Mouse (Mus musculus) lung, adult 2 months (tissue): ENCODE results near the gene Iqschfp. TPM values are rescaled to one million over a fixed set of nuclear protein-coding genes. Genes with fewer than 3 reads are reported as not detected.

ENCODE experiments used
- DNase-seq: peaks from one replicate; pipeline ENCODE4 v3.0.0; 2022
- H3K4me1 ChIP-seq: fragments of 200-500 bp; 2 replicates; pipeline ENCODE4 v1.6.1; 2011; ENCODE audit warnings: low read length; ENCODE audit not compliant: control insufficient read depth, insufficient read depth
- H3K4me3 ChIP-seq: fragments of 200-500 bp; replicated peaks from 2 replicates; pipeline ENCODE3; 2011; ENCODE audit warnings: low read depth, mild to moderate bottlenecking, control low read depth, low read length; ENCODE audit errors: extremely low read depth
- CTCF ChIP-seq: fragments of 200-500 bp; IDR thresholded peaks from 2 replicates; pipeline ENCODE4 v1.5.1; 2011; ENCODE audit warnings: mild to moderate bottlenecking, low read length, control low read depth; ENCODE audit not compliant: insufficient read depth
- POLR2A ChIP-seq: fragments of 200-500 bp; IDR thresholded peaks from 2 replicates; pipeline ENCODE4 v1.6.1; 2011; ENCODE audit warnings: low read depth, mild to moderate bottlenecking, control low read depth, low read length, borderline replicate concordance; ENCODE audit errors: extremely low read depth
- WGBS: fragments of 180-500 bp; shearing (Covaris S2); methylation state at CpG from one replicate; pipeline ENCODE4 v1.1.7; 2018; 5-methylcytosine and 5-hydroxymethylcytosine counted together
- polyA plus RNA-seq: library from polyadenylated mRNA; depleted of rRNA; stranded (reverse); fragments of >200 nt; gene quantifications from 2 replicates; pipeline ENCODE4 v1.2.3, GENCODE M21; 2012

Iqschfp gene
- polyA plus RNA-seq, 1 experiment = not detected

- DNase-seq = no peak
- Histone ChIP-seq H3K4me3 (no peak overlapping the region), H3K4me1 (peaks cover 5% of the 10 kb centered on the region; the same call in 1 of the 2 replicates)
- 62% methylated on average over 5 of the region's 5 CpGs for WGBS
- TF ChIP-seq CTCF (no peak), POLR2A (no peak)
These were observed 578.6 kb downstream of the Iqschfp start for GRCm38 (mm10) chr3:68470622-68471021.

GRCm38 (mm10) chr3:68476336-68476735, 584.3 kb downstream of the Iqschfp start:
- H3K4me3 ChIP-seq = no peak overlapping the region
- WGBS = 73% methylated on average over 7 of the region's 7 CpGs
- DNase-seq = no peak
- H3K4me1 ChIP-seq = no peaks in the 10 kb centered on the region
- no peak for TF ChIP-seq CTCF
- TF ChIP-seq POLR2A = no peak

GRCm38 (mm10) chr3:68477478-68477877, 585.4 kb downstream of the Iqschfp start:
- no peak for DNase-seq
- Histone ChIP-seq H3K4me1 (no peaks in the 10 kb centered on the region), H3K4me3 (no peak overlapping the region)
- WGBS = 59% methylated on average over 2 of the region's 2 CpGs
- no peak for TF ChIP-seq CTCF
- TF ChIP-seq POLR2A = no peak

- WGBS = 70% methylated on average over 6 of the region's 6 CpGs
- H3K4me1 ChIP-seq = no peaks in the 10 kb centered on the region
- H3K4me3 ChIP-seq = no peak overlapping the region
- TF ChIP-seq POLR2A (no peak), CTCF (no peak)
- no peak for DNase-seq
These were observed 587.2 kb downstream of the Iqschfp start for GRCm38 (mm10) chr3:68479266-68479665.

- no peak for TF ChIP-seq CTCF
- no peak for TF ChIP-seq POLR2A
- no peaks in the 10 kb centered on the region for H3K4me1 ChIP-seq
- 91% methylated on average over 3 of the region's 3 CpGs for WGBS
These were observed 591.5 kb downstream of the Iqschfp start for GRCm38 (mm10) chr3:68483517-68483916.

GRCm38 (mm10) chr3:68484021-68484420, 592.0 kb downstream of the Iqschfp start:
- DNase-seq = no peak
- Histone ChIP-seq H3K4me1 (no peaks in the 10 kb centered on the region), H3K4me3 (no peak overlapping the region)
- WGBS = 82% methylated on average over 9 of the region's 9 CpGs
- TF ChIP-seq CTCF = no peak
- TF ChIP-seq POLR2A = no peak

More at GRCm38 (mm10) chr3:68483517-68483916, 591.5 kb downstream of the Iqschfp start:
- H3K4me3 ChIP-seq = no peak overlapping the region
- no peak for DNase-seq

- Histone ChIP-seq H3K4me1 (no peaks in the 10 kb centered on the region), H3K4me3 (no peak overlapping the region)
- WGBS = 81% methylated on average over 4 of the region's 4 CpGs
- TF ChIP-seq CTCF = no peak
- TF ChIP-seq POLR2A = no peak
- DNase-seq = no peak
These were observed 592.5 kb downstream of the Iqschfp start for GRCm38 (mm10) chr3:68484561-68484960.

GRCm38 (mm10) chr3:68487621-68488020, 595.6 kb downstream of the Iqschfp start:
- DNase-seq = no peak
- Histone ChIP-seq H3K4me3 (no peak overlapping the region), H3K4me1 (no peaks in the 10 kb centered on the region; the same call in 1 of the 2 replicates)
- 81% methylated on average over 1 of the region's 1 CpGs for WGBS
- TF ChIP-seq POLR2A = no peak
- TF ChIP-seq CTCF = no peak

GRCm38 (mm10) chr3:68488316-68488715, 596.3 kb downstream of the Iqschfp start:
- 62% methylated on average over 5 of the region's 5 CpGs for WGBS
- H3K4me1 ChIP-seq = no peaks in the 10 kb centered on the region; the same call in 1 of the 2 replicates
- no peak overlapping the region for H3K4me3 ChIP-seq
- no peak for DNase-seq
- TF ChIP-seq CTCF = no peak
- TF ChIP-seq POLR2A = no peak

- no peak for DNase-seq
- 58% methylated on average over 6 of the region's 6 CpGs for WGBS
- TF ChIP-seq POLR2A = no peak
- no peak for TF ChIP-seq CTCF
- Histone ChIP-seq H3K4me3 (no peak overlapping the region), H3K4me1 (no peaks in the 10 kb centered on the region; the same call in 1 of the 2 replicates)
These were observed 599.5 kb downstream of the Iqschfp start for GRCm38 (mm10) chr3:68491516-68491915.

GRCm38 (mm10) chr3:68492066-68492465, 600.0 kb downstream of the Iqschfp start:
- 25% methylated on average over 1 of the region's 1 CpGs for WGBS
- H3K4me3 ChIP-seq = no peak overlapping the region

More at GRCm38 (mm10) chr3:68492066-68492465, 600.0 kb downstream of the Iqschfp start:
- TF ChIP-seq CTCF (no peak), POLR2A (no peak)
- H3K4me1 ChIP-seq = no peaks in the 10 kb centered on the region; the same call in 1 of the 2 replicates
- no peak for DNase-seq
